Comparison of ENCODE assay signal across 8 mouse cellular contexts in the genomic region with DNA sequence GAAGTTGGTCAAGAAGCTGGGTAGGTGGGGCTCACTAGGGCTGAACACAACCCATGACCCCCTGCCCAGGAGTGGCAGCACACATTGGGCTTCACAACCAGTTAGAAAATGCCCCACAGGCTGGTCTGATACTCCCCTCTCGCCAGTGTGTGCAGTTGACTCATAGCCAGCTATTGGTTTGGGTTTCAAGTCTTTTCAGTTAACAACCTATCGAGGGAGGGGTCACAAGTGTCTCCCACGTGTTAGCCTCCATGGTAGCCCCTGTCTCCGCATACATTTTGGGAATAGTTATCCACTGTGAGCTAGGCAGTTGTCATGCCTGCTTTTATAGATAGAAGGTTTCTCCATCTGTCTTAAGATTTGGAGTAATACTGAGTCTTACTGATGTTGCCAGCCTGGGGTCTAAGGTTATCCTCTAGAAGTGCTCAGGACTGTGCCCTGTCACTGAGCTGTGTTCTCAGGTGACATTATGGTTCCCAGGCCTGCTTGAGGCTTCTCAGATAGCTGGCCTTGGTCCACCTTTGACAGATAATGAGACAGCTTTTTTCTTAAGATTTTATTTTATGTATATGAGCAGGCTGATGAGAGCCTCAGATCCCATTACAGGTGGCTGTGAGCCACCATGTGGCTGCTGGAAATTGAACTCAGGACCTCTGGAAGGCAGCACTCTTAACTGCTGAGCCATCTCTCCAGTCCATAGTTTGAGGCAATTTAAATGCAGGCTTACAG. TPM values are rescaled to one million over a fixed set of nuclear protein-coding genes. Genes with fewer than 3 reads are reported as not detected.
DNase-seq lines count a peak whose midpoint lies in the region; ATAC-seq and TF ChIP-seq lines count a peak whose summit lies in the region.

No protein-coding gene starts in this region.

- no peaks in the 10 kb centered on the region for H3K27me3 ChIP-seq in heart, embryonic 12.5 days (replicated peaks)
- H3K27me3 ChIP-seq in ES-Bruce4 (ENCODE audit: control insufficient read depth, insufficient read depth, low read length, poor library complexity, severe bottlenecking), result no peaks in the 10 kb centered on the region
- no peaks in the 10 kb centered on the region for H3K27me3 ChIP-seq in forebrain, postnatal 0 days (ENCODE audit: insufficient read depth, low read length)
- H3K27me3 ChIP-seq in midbrain, embryonic 10.5 days (ENCODE audit: low read depth, poor library complexity, severe bottlenecking), result peaks cover 4% of the 10 kb centered on the region; the same call in 1 of the 2 replicates

- WGBS in heart, embryonic 12.5 days, result 6% methylated on average over 4 of the region's 4 CpGs
- 9% methylated on average over 4 of the region's 4 CpGs for WGBS in forebrain, postnatal 0 days
- 12% methylated on average over 4 of the region's 4 CpGs for WGBS in midbrain, embryonic 10.5 days

- no peak for TF ChIP-seq POLR2A in ES-Bruce4 (IDR thresholded peaks at IDR 0.05; ENCODE audit: insufficient read depth, low read length)

- no peak for TF ChIP-seq CTCF in ES-Bruce4 (IDR thresholded peaks at IDR 0.05; ENCODE audit: low read depth, low read length)
- no peak for TF ChIP-seq CTCF in forebrain, postnatal 0 days (IDR thresholded peaks at IDR 0.05; ENCODE audit: low read depth)

- H3K4me3 ChIP-seq in heart, embryonic 12.5 days, result peak overlapping the region; percentile 98
- peak overlapping the region; percentile 85 for H3K4me3 ChIP-seq in ES-Bruce4 (ENCODE audit: low read depth, low read length)
- H3K4me3 ChIP-seq in forebrain, postnatal 0 days (ENCODE audit: low read depth, low read length), result peak overlapping the region; percentile 59
- peak overlapping the region; percentile 100 for H3K4me3 ChIP-seq in midbrain, embryonic 10.5 days

- ATAC-seq in heart, embryonic 12.5 days (ENCODE audit: insufficient number of reproducible peaks, low FRiP score), result no peak
- ATAC-seq in forebrain, postnatal 0 days, result no peak
- ATAC-seq in activated CD4-positive, CD25-positive, alpha-beta regulatory T cell, adult 4 months, result no peak

- H3K4me2 ChIP-seq in heart, embryonic 12.5 days, result peak overlapping the region; percentile 83
- H3K4me2 ChIP-seq in forebrain, postnatal 0 days (ENCODE audit: low read depth), result peak overlapping the region; percentile 79

- no peak for DNase-seq in heart, postnatal 25 days (ENCODE audit: low spot score)
- DNase-seq in forebrain, postnatal 0 days, result no peak
- no peak for DNase-seq in midbrain, embryonic 10.5 days (ENCODE audit: low spot score)
- DNase-seq in right cerebral cortex, postnatal 14 days, result no peak
- DNase-seq in adrenal gland, adult 2 months, result no peak

- peak overlapping the region; percentile 94 for H3K27ac ChIP-seq in heart, embryonic 12.5 days (ENCODE audit: poor library complexity, severe bottlenecking)
- H3K27ac ChIP-seq in ES-Bruce4 (ENCODE audit: insufficient read depth, low read length), result peak overlapping the region; percentile 56
- peak overlapping the region; percentile 95 for H3K27ac ChIP-seq in forebrain, postnatal 0 days (ENCODE audit: low read depth, low read length)
- H3K27ac ChIP-seq in midbrain, embryonic 10.5 days (replicated peaks), result peak overlapping the region; percentile 97

- no peaks in the 10 kb centered on the region for H3K9me3 ChIP-seq in heart, embryonic 12.5 days (replicated peaks)
- no peaks in the 10 kb centered on the region for H3K9me3 ChIP-seq in ES-Bruce4 (replicated peaks; ENCODE audit: control insufficient read depth, insufficient read depth, low read length, poor library complexity, severe bottlenecking)
- H3K9me3 ChIP-seq in forebrain, postnatal 0 days (ENCODE audit: low read length), result no peaks in the 10 kb centered on the region
- H3K9me3 ChIP-seq in midbrain, embryonic 10.5 days (replicated peaks), result peaks cover 2% of the 10 kb centered on the region

- no peak for TF ChIP-seq EP300 in ES-Bruce4 (IDR thresholded peaks at IDR 0.05; ENCODE audit: insufficient read depth, low read depth, low read length)

- peaks cover 54% of the 10 kb centered on the region for H3K4me1 ChIP-seq in heart, embryonic 12.5 days (replicated peaks)
- H3K4me1 ChIP-seq in ES-Bruce4 (ENCODE audit: control insufficient read depth, insufficient read depth, low read length), result peaks cover 14% of the 10 kb centered on the region
- peaks cover 14% of the 10 kb centered on the region for H3K4me1 ChIP-seq in forebrain, postnatal 0 days (ENCODE audit: insufficient read depth)
- H3K4me1 ChIP-seq in midbrain, embryonic 10.5 days, result peaks cover 62% of the 10 kb centered on the region

- H3K9ac ChIP-seq in heart, embryonic 12.5 days, result peak overlapping the region; percentile 100
- H3K9ac ChIP-seq in ES-Bruce4 (ENCODE audit: low read depth, poor library complexity, severe bottlenecking), result peak overlapping the region; percentile 95
- peak overlapping the region; percentile 93 for H3K9ac ChIP-seq in forebrain, postnatal 0 days

- intact Hi-C loops in heart, postnatal 25 days (cut with DNase I), result no loop called here

- peaks cover 55% of the 10 kb centered on the region for H3K36me3 ChIP-seq in heart, embryonic 12.5 days
- H3K36me3 ChIP-seq in ES-Bruce4 (ENCODE audit: control insufficient read depth, insufficient read depth, low read length, poor library complexity, severe bottlenecking), result peaks cover 30% of the 10 kb centered on the region
- H3K36me3 ChIP-seq in forebrain, postnatal 0 days (ENCODE audit: insufficient read depth), result peaks cover 18% of the 10 kb centered on the region
- H3K36me3 ChIP-seq in midbrain, embryonic 10.5 days, result peaks cover 81% of the 10 kb centered on the region

RNA-seq across cellular contexts. Expression of gene Rpl10a, which starts 1.4 kb away (rescaled TPM):
- 301 and 344 TPM in 2 replicates for polyA plus RNA-seq in heart, embryonic 12.5 days (2016; fragmentation: Nextera tagmentation; extraction: Ambion mirVana)
- 100 to 1,000 TPM; 359 to 375 TPM for total RNA-seq in heart, postnatal 25 days (2021)
- polyA plus RNA-seq in ES-Bruce4 (2011; ENCODE audit: insufficient read depth, insufficient read length, low read depth, missing spikeins), result 1,875 and 2,151 TPM in 2 replicates
- 1,161 and 1,582 TPM in 2 replicates for total RNA-seq in forebrain, postnatal 0 days (2014; rRNA removed)
- polyA plus RNA-seq in forebrain, postnatal 0 days (2015; fragmentation: Nextera tagmentation; extraction: Ambion mirVana), result 366 and 462 TPM in 2 replicates
- polyA plus RNA-seq in midbrain, embryonic 10.5 days (2016; fragmentation: Nextera tagmentation; extraction: Ambion mirVana), result 426 and 489 TPM in 2 replicates
- polyA plus RNA-seq in activated CD4-positive, CD25-positive, alpha-beta regulatory T cell, adult 4 months (2017; shearing (Covaris generic)), result 1,000 to 10,000 TPM in 1 of 2 experiments, 100 to 1,000 TPM in 1; 852 to 1,030 TPM
- 100 to 1,000 TPM; 826 to 935 TPM for total RNA-seq in adrenal gland, adult 2 months (2021)
- 2,217 and 2,897 TPM in 2 replicates for polyA plus RNA-seq in adrenal gland, adult 2 months (2012; rRNA removed)

RNA-seq across cellular contexts. Expression of gene Fance, which starts 16.3 kb away (rescaled TPM):
- polyA plus RNA-seq in heart, embryonic 12.5 days (2016; fragmentation: Nextera tagmentation; extraction: Ambion mirVana), result 21.8 and 23.0 TPM in 2 replicates
- 10 to 100 TPM; 10.5 to 11.1 TPM for total RNA-seq in heart, postnatal 25 days (2021)
- 56.8 and 64.7 TPM in 2 replicates for polyA plus RNA-seq in ES-Bruce4 (2011; ENCODE audit: insufficient read depth, insufficient read length, low read depth, missing spikeins)
- total RNA-seq in forebrain, postnatal 0 days (2014; rRNA removed), result 32.5 and 35.2 TPM in 2 replicates
- 31.2 and 31.4 TPM in 2 replicates for polyA plus RNA-seq in forebrain, postnatal 0 days (2015; fragmentation: Nextera tagmentation; extraction: Ambion mirVana)
- 28.2 and 30.8 TPM in 2 replicates for polyA plus RNA-seq in midbrain, embryonic 10.5 days (2016; fragmentation: Nextera tagmentation; extraction: Ambion mirVana)
- polyA plus RNA-seq in activated CD4-positive, CD25-positive, alpha-beta regulatory T cell, adult 4 months (2017; shearing (Covaris generic)), result 1 to 10 TPM; 3.4 to 6.4 TPM
- total RNA-seq in adrenal gland, adult 2 months (2021), result 10 to 100 TPM; 19.5 to 22.5 TPM
- 27.8 and 31.5 TPM in 2 replicates for polyA plus RNA-seq in adrenal gland, adult 2 months (2012; rRNA removed)

RNA-seq across cellular contexts. Expression of gene Tead3, which starts 20.9 kb away (rescaled TPM):
- polyA plus RNA-seq in heart, embryonic 12.5 days (2016; fragmentation: Nextera tagmentation; extraction: Ambion mirVana), result 7.9 and 8.1 TPM in 2 replicates
- total RNA-seq in heart, postnatal 25 days (2021), result 10 to 100 TPM; 12.2 to 14.4 TPM
- 28.6 and 31.9 TPM in 2 replicates for polyA plus RNA-seq in ES-Bruce4 (2011; ENCODE audit: insufficient read depth, insufficient read length, low read depth, missing spikeins)
- total RNA-seq in forebrain, postnatal 0 days (2014; rRNA removed), result 4.5 and 4.8 TPM in 2 replicates
- 1.1 and 1.4 TPM in 2 replicates for polyA plus RNA-seq in forebrain, postnatal 0 days (2015; fragmentation: Nextera tagmentation; extraction: Ambion mirVana)
- 5.0 and 5.2 TPM in 2 replicates for polyA plus RNA-seq in midbrain, embryonic 10.5 days (2016; fragmentation: Nextera tagmentation; extraction: Ambion mirVana)
- not detected for polyA plus RNA-seq in activated CD4-positive, CD25-positive, alpha-beta regulatory T cell, adult 4 months (2017; shearing (Covaris generic))
- 10 to 100 TPM in 1 of 2 experiments, 1 to 10 TPM in 1; 8.6 to 12.5 TPM for total RNA-seq in adrenal gland, adult 2 months (2021)
- polyA plus RNA-seq in adrenal gland, adult 2 months (2012; rRNA removed), result 15.9 and 17.6 TPM in 2 replicates

RNA-seq across cellular contexts. Expression of gene Tulp1, which starts 35.4 kb away (rescaled TPM):
- polyA plus RNA-seq in heart, embryonic 12.5 days (2016; fragmentation: Nextera tagmentation; extraction: Ambion mirVana), result 3.7 and 4.6 TPM in 2 replicates
- total RNA-seq in heart, postnatal 25 days (2021), result under 1 TPM in 1 of 2 experiments, not detected in 1; 0.34 TPM
- polyA plus RNA-seq in ES-Bruce4 (2011; ENCODE audit: insufficient read depth, insufficient read length, low read depth, missing spikeins), result 14.0 and 14.7 TPM in 2 replicates
- 1.2 and 1.8 TPM in 2 replicates for total RNA-seq in forebrain, postnatal 0 days (2014; rRNA removed)
- polyA plus RNA-seq in forebrain, postnatal 0 days (2015; fragmentation: Nextera tagmentation; extraction: Ambion mirVana), result 0.86 and 1.5 TPM in 2 replicates
- 2.8 and 5.0 TPM in 2 replicates for polyA plus RNA-seq in midbrain, embryonic 10.5 days (2016; fragmentation: Nextera tagmentation; extraction: Ambion mirVana)
- polyA plus RNA-seq in activated CD4-positive, CD25-positive, alpha-beta regulatory T cell, adult 4 months (2017; shearing (Covaris generic)), result not detected
- total RNA-seq in adrenal gland, adult 2 months (2021), result not detected
- polyA plus RNA-seq in adrenal gland, adult 2 months (2012; rRNA removed), result 0.49 and 0.91 TPM in 2 replicates
